Mouse (Mus musculus) G1E (cell line): Measurements from ENCODE around the gene Zfp710.

Experiments used
- CTCF ChIP-seq: IDR thresholded peaks from 2 replicates; pipeline ENCODE4 v1.5.1; 2012; ENCODE audit warnings: low read depth, low read length, inconsistent platforms, mixed read lengths
- GATA1 ChIP-seq: IDR thresholded peaks from 2 replicates; pipeline ENCODE4 v1.6.1; 2012; ENCODE audit warnings: borderline replicate concordance, low read length, inconsistent platforms, mixed read lengths
- TAL1 ChIP-seq: conservative IDR thresholded peaks from 2 replicates; pipeline ENCODE4 v1.6.1; 2012; ENCODE audit warnings: low read depth, low read length, inconsistent platforms, mixed read lengths

GRCm38 (mm10) chr7:80002353-80003055 lies 22.1 kb upstream of the Zfp710 start:
- TF ChIP-seq CTCF (no peak), TAL1 (no peak), GATA1 (no peak)
